32 mouse cellular contexts compared by ENCODE assay signal in genomic region chr6:85543351-85544175, GRCm38 (mm10). TPM values are rescaled to one million over a fixed set of nuclear protein-coding genes. Genes with fewer than 3 reads are reported as not detected.
DNase-seq lines count a peak whose midpoint lies in the region; ATAC-seq lines count a peak whose summit lies in the region.
"Had no signal": no experiment of that assay in that cellular context is flagged by ENCODE, and none has a peak within 500 bp of the region (broad histone marks: within the 10 kb centered on the region; RNA-seq: fewer than 3 reads in every experiment).

No protein-coding gene starts in this region.

- no peaks in the 10 kb centered on the region for H3K36me3 ChIP-seq in limb, embryonic 10.5 days
- H3K36me3 ChIP-seq in hindbrain, embryonic 13.5 days = no peaks in the 10 kb centered on the region
- H3K36me3 ChIP-seq: heart, embryonic 12.5 days; hindbrain, embryonic 15.5 days; limb, embryonic 13.5 days; lung, embryonic 15.5 days; midbrain, embryonic 10.5 days; neural tube, embryonic 12.5 days had no signal

- H3K4me1 ChIP-seq in limb, embryonic 10.5 days = no peaks in the 10 kb centered on the region
- no peaks in the 10 kb centered on the region for H3K4me1 ChIP-seq in hindbrain, embryonic 13.5 days (replicated peaks)
- H3K4me1 ChIP-seq: heart, embryonic 12.5 days; hindbrain, embryonic 15.5 days; limb, embryonic 13.5 days; lung, embryonic 15.5 days; midbrain, embryonic 10.5 days; neural tube, embryonic 12.5 days had no signal

- H3K9ac ChIP-seq in hindbrain, embryonic 13.5 days = no peak overlapping the region
- H3K9ac ChIP-seq: forebrain, embryonic 13.5 days; heart, embryonic 12.5 days; hindbrain, embryonic 15.5 days; limb, embryonic 13.5 days; lung, embryonic 15.5 days; neural tube, embryonic 12.5 days had no signal

- H3K27ac ChIP-seq in limb, embryonic 10.5 days = no peak overlapping the region
- H3K27ac ChIP-seq in hindbrain, embryonic 13.5 days = no peak overlapping the region
- H3K27ac ChIP-seq: forebrain, embryonic 13.5 days; hindbrain, embryonic 15.5 days; kidney, postnatal 0 days; limb, embryonic 13.5 days; lung, embryonic 15.5 days; midbrain, embryonic 10.5 days; neural tube, embryonic 12.5 days had no signal

- no peaks in the 10 kb centered on the region for H3K27me3 ChIP-seq in limb, embryonic 10.5 days (ENCODE audit: low read depth, poor library complexity, severe bottlenecking)
- no peaks in the 10 kb centered on the region for H3K27me3 ChIP-seq in hindbrain, embryonic 13.5 days
- H3K27me3 ChIP-seq: forebrain, embryonic 13.5 days; hindbrain, embryonic 15.5 days; limb, embryonic 13.5 days; lung, embryonic 15.5 days; neural tube, embryonic 12.5 days had no signal

- H3K4me2 ChIP-seq in hindbrain, embryonic 13.5 days = no peak overlapping the region
- H3K4me2 ChIP-seq: heart, embryonic 12.5 days; limb, embryonic 13.5 days; liver, embryonic 11.5 days; lung, embryonic 15.5 days; neural tube, embryonic 12.5 days had no signal

- no peaks in the 10 kb centered on the region for H3K9me3 ChIP-seq in limb, embryonic 10.5 days (replicated peaks)
- no peaks in the 10 kb centered on the region for H3K9me3 ChIP-seq in hindbrain, embryonic 13.5 days
- H3K9me3 ChIP-seq: forebrain, embryonic 13.5 days; heart, embryonic 12.5 days; hindbrain, embryonic 15.5 days; limb, embryonic 13.5 days; lung, embryonic 15.5 days; midbrain, embryonic 10.5 days; neural tube, embryonic 12.5 days had no signal

- no peak overlapping the region for H3K4me3 ChIP-seq in limb, embryonic 10.5 days
- H3K4me3 ChIP-seq in hindbrain, embryonic 13.5 days = no peak overlapping the region
- H3K4me3 ChIP-seq: forebrain, embryonic 13.5 days; heart, embryonic 12.5 days; hindbrain, embryonic 15.5 days; limb, embryonic 13.5 days; lung, embryonic 15.5 days; midbrain, embryonic 10.5 days; myocyte; neural tube, embryonic 12.5 days had no signal

- no peak for ATAC-seq in CD4-positive, CD25-positive, alpha-beta regulatory T cell, adult 4 months
- ATAC-seq in hindbrain, embryonic 13.5 days (ENCODE audit: low FRiP score) = no peak
- ATAC-seq: midbrain, embryonic 16.5 days had no signal

- WGBS in limb, embryonic 10.5 days = 78% methylated on average over 10 of the region's 10 CpGs
- 77% methylated on average over 10 of the region's 10 CpGs for WGBS in hindbrain, embryonic 13.5 days

- peak; percentile 24 for DNase-seq in left cerebral cortex, postnatal 4 days
- no peak for DNase-seq in left cerebral cortex, postnatal 14 days (ENCODE audit: low spot score in 2 of 2)
- DNase-seq in cerebellum, adult 18-20 months = peak; percentile 58 to 60
- peak; percentile 68 to 78 for DNase-seq in cerebellum, postnatal 10 days
- DNase-seq in limb, embryonic 10.5 days (ENCODE audit: low spot score) = no peak
- DNase-seq: adrenal gland, postnatal 14 days; gastrocnemius, postnatal 36 days; heart, adult 18-20 months; kidney, adult 2 months; kidney, postnatal 4 days; spleen, adult 18-20 months; thymus, postnatal 25 days had no signal

- intact Hi-C loops in left cerebral cortex, postnatal 4 days (cut with DNase I) = no loop called here
- intact Hi-C loops in left cerebral cortex, postnatal 14 days (cut with DNase I) = no loop called here

RNA-seq across cellular contexts. Expression of gene Egr4, which starts 30.2 kb away (rescaled TPM):
- 1 to 10 TPM; 4.7 to 6.0 TPM for total RNA-seq in left cerebral cortex, postnatal 4 days (2021)
- 10 to 100 TPM; 50.3 to 64.1 TPM for total RNA-seq in left cerebral cortex, postnatal 14 days (2021)
- not detected in 2 replicates for polyA plus RNA-seq in limb, embryonic 10.5 days (2016; fragmentation: Nextera tagmentation; extraction: Ambion mirVana)
- polyA plus RNA-seq in CD4-positive, CD25-positive, alpha-beta regulatory T cell, adult 4 months (2017; shearing (Covaris generic)) = not detected
- polyA plus RNA-seq in hindbrain, embryonic 13.5 days (2015; fragmentation: Nextera tagmentation; extraction: Ambion mirVana) = not detected in 2 replicates
- total RNA-seq: gastrocnemius, postnatal 36 days; heart, adult 18-20 months; megakaryocyte progenitor cell, adult 5-6 weeks had no signal
- polyA plus RNA-seq: embryonic facial prominence, embryonic 11.5 days; forebrain, embryonic 13.5 days; heart, embryonic 12.5 days; heart, postnatal 0 days; intestine, embryonic 14.5 days; kidney, adult 2 months; kidney, postnatal 0 days; limb, embryonic 13.5 days; liver, embryonic 11.5 days; liver, embryonic 16.5 days; lung, embryonic 15.5 days; midbrain, embryonic 10.5 days; midbrain, embryonic 16.5 days; myocyte; neural tube, embryonic 12.5 days; stomach, embryonic 16.5 days had no signal

RNA-seq across cellular contexts. Expression of gene Fbxo41, which starts 40.8 kb away (rescaled TPM):
- 10 to 100 TPM; 88.6 to 89.6 TPM for total RNA-seq in left cerebral cortex, postnatal 4 days (2021)
- 100 to 1,000 TPM; 119 to 126 TPM for total RNA-seq in left cerebral cortex, postnatal 14 days (2021)
- polyA plus RNA-seq in limb, embryonic 10.5 days (2016; fragmentation: Nextera tagmentation; extraction: Ambion mirVana) = 0.87 and 2.0 TPM in 2 replicates
- polyA plus RNA-seq in CD4-positive, CD25-positive, alpha-beta regulatory T cell, adult 4 months (2017; shearing (Covaris generic)) = under 1 TPM; 0.08 to 0.15 TPM
- 5.3 and 5.5 TPM in 2 replicates for polyA plus RNA-seq in hindbrain, embryonic 13.5 days (2015; fragmentation: Nextera tagmentation; extraction: Ambion mirVana)
- total RNA-seq: heart, adult 18-20 months; hematopoietic stem cell, adult 5-6 weeks; megakaryocyte progenitor cell, adult 5-6 weeks had no signal
- polyA plus RNA-seq: heart, postnatal 0 days; liver, embryonic 16.5 days; myocyte had no signal

RNA-seq across cellular contexts. Expression of gene Alms1, which starts 43.8 kb away (rescaled TPM):
- total RNA-seq in left cerebral cortex, postnatal 4 days (2021) = 10 to 100 TPM; 13.4 to 13.5 TPM
- 1 to 10 TPM; 7.6 to 9.4 TPM for total RNA-seq in left cerebral cortex, postnatal 14 days (2021)
- polyA plus RNA-seq in limb, embryonic 10.5 days (2016; fragmentation: Nextera tagmentation; extraction: Ambion mirVana) = 8.9 and 11.3 TPM in 2 replicates
- 1 to 10 TPM; 2.2 to 2.6 TPM for polyA plus RNA-seq in CD4-positive, CD25-positive, alpha-beta regulatory T cell, adult 4 months (2017; shearing (Covaris generic))
- polyA plus RNA-seq in hindbrain, embryonic 13.5 days (2015; fragmentation: Nextera tagmentation; extraction: Ambion mirVana) = 5.8 and 6.1 TPM in 2 replicates

Comparison
In these comparisons a context has a peak if more than half of its experiments do, and no peak if none do; other contexts are left out.
1. DNase-seq: peak in left cerebral cortex, postnatal 4 days (single experiment), cerebellum, adult 18-20 months (2 of 2) and cerebellum, postnatal 10 days (2 of 2); none in left cerebral cortex, postnatal 14 days (0 of 2) and limb, embryonic 10.5 days (single experiment).